In genomic region chr17:4516141-4516540, GRCm38 (mm10) we compare ENCODE assay signal across 12 mouse cellular contexts.
A peak's percentile ranks its signal among the peaks of the same experiment; 100 is the strongest.
DNase-seq lines count a peak whose midpoint lies in the region; ATAC-seq lines count a peak whose summit lies in the region.
"Had no signal": no experiment of that assay in that cellular context is flagged by ENCODE, and none has a peak within 500 bp of the region (broad histone marks: within the 10 kb centered on the region; RNA-seq: fewer than 3 reads in every experiment).

No protein-coding gene starts in this region.

- H3K4me2 ChIP-seq in hindbrain, embryonic 14.5 days (replicated peaks), result no peak overlapping the region
- no peak overlapping the region for H3K4me2 ChIP-seq in hindbrain, embryonic 16.5 days (ENCODE audit: low read length)
- no peak overlapping the region for H3K4me2 ChIP-seq in kidney, embryonic 14.5 days (replicated peaks; ENCODE audit: low read depth, low read length)

- no peak overlapping the region for H3K9ac ChIP-seq in hindbrain, embryonic 14.5 days
- H3K9ac ChIP-seq in hindbrain, embryonic 16.5 days (ENCODE audit: low read depth, low read length), result no peak overlapping the region
- no peak overlapping the region for H3K9ac ChIP-seq in kidney, embryonic 14.5 days (ENCODE audit: low read depth, low read length)

- no peak overlapping the region for H3K4me3 ChIP-seq in hindbrain, embryonic 14.5 days (replicated peaks; ENCODE audit: low read length)
- no peak overlapping the region for H3K4me3 ChIP-seq in hindbrain, embryonic 16.5 days (ENCODE audit: low read length)
- H3K4me3 ChIP-seq in kidney, embryonic 14.5 days (ENCODE audit: low read length), result no peak overlapping the region

- 0 out of 2 replicates have a peak, but pooled peaks cover 4% of the 10 kb centered on the region for H3K4me1 ChIP-seq in hindbrain, embryonic 14.5 days (replicated peaks; ENCODE audit: control insufficient read depth, insufficient read depth, low read length)
- peaks cover 4% of the 10 kb centered on the region for H3K4me1 ChIP-seq in hindbrain, embryonic 16.5 days (ENCODE audit: control insufficient read depth, insufficient read depth, low read depth, low read length)
- H3K4me1 ChIP-seq in kidney, embryonic 14.5 days (ENCODE audit: control insufficient read depth, insufficient read depth, low read length), result no peaks in the 10 kb centered on the region

- H3K9me3 ChIP-seq in hindbrain, embryonic 14.5 days (ENCODE audit: control insufficient read depth, low read length), result no peaks in the 10 kb centered on the region
- no peaks in the 10 kb centered on the region for H3K9me3 ChIP-seq in hindbrain, embryonic 16.5 days (ENCODE audit: control insufficient read depth, low read length)
- H3K9me3 ChIP-seq in kidney, embryonic 14.5 days (ENCODE audit: control insufficient read depth, low read length), result no peaks in the 10 kb centered on the region

- DNase-seq in hindbrain, embryonic 14.5 days (ENCODE audit: low spot score), result no peak
- peak; percentile 52 to 81 for DNase-seq in frontal cortex, adult 2 months (ENCODE audit: extremely low spot score in 1 of 2, low spot score in 1 of 2)
- peak; percentile 21 to 48 for DNase-seq in layer of hippocampus, postnatal 10 days (ENCODE audit: low spot score in 2 of 2)
- DNase-seq in right cerebral cortex, postnatal 14 days, result peak; percentile 56
- no peak for DNase-seq in lung, postnatal 25 days (ENCODE audit: low spot score)
- DNase-seq: kidney, postnatal 25 days; lung, postnatal 10 days; thymus, postnatal 14 days had no signal

- no peaks in the 10 kb centered on the region for H3K36me3 ChIP-seq in hindbrain, embryonic 14.5 days (replicated peaks; ENCODE audit: control insufficient read depth, insufficient read depth)
- H3K36me3 ChIP-seq in hindbrain, embryonic 16.5 days (ENCODE audit: control insufficient read depth, insufficient read depth, low read length), result no peaks in the 10 kb centered on the region
- no peaks in the 10 kb centered on the region for H3K36me3 ChIP-seq in kidney, embryonic 14.5 days (ENCODE audit: control insufficient read depth, insufficient read depth, low read length)

- ATAC-seq in hindbrain, embryonic 14.5 days (ENCODE audit: low FRiP score), result no peak
- no peak for ATAC-seq in hindbrain, embryonic 16.5 days
- ATAC-seq in kidney, embryonic 14.5 days (ENCODE audit: low FRiP score, low TSS enrichment), result no peak
- ATAC-seq: CD4-positive, CD25-positive, alpha-beta regulatory T cell, adult 4 months; inflammation-experienced regulatory T-cells, adult 6 months had no signal

- 78% methylated on average over 7 of the region's 7 CpGs for WGBS in hindbrain, embryonic 14.5 days
- 79% methylated on average over 7 of the region's 7 CpGs for WGBS in hindbrain, embryonic 16.5 days
- WGBS in kidney, embryonic 14.5 days, result 85% methylated on average over 7 of the region's 7 CpGs

- 0 out of 2 replicates have a peak overlapping the region, but pooled peaks have one; percentile 26 for H3K27ac ChIP-seq in hindbrain, embryonic 14.5 days
- H3K27ac ChIP-seq in hindbrain, embryonic 16.5 days (ENCODE audit: low read depth, low read length), result no peak overlapping the region
- H3K27ac ChIP-seq in kidney, embryonic 14.5 days (ENCODE audit: low read depth, low read length), result no peak overlapping the region

- H3K27me3 ChIP-seq in hindbrain, embryonic 14.5 days (ENCODE audit: control insufficient read depth, insufficient read depth, low read length), result no peaks in the 10 kb centered on the region
- H3K27me3 ChIP-seq in hindbrain, embryonic 16.5 days (replicated peaks; ENCODE audit: control insufficient read depth, insufficient read depth, low read length), result no peaks in the 10 kb centered on the region
- H3K27me3 ChIP-seq in kidney, embryonic 14.5 days (ENCODE audit: control insufficient read depth, insufficient read depth, low read length), result no peaks in the 10 kb centered on the region

Comparison
In these comparisons a context has a peak if more than half of its experiments do, and no peak if none do; other contexts are left out.
1. DNase-seq: peak in frontal cortex, adult 2 months (2 of 2), layer of hippocampus, postnatal 10 days (2 of 2) and right cerebral cortex, postnatal 14 days (single experiment); none in hindbrain, embryonic 14.5 days (single experiment) and lung, postnatal 25 days (single experiment).